Mouse (Mus musculus): ENCODE results near the gene Mindy4. TPM values are rescaled to one million over a fixed set of nuclear protein-coding genes. Genes with fewer than 3 reads are reported as not detected.

The Mindy4 gene
- total RNA-seq, 4 experiments from 2014 or later = 3.7 to 6.6 (median 4.6) TPM

DNA sequence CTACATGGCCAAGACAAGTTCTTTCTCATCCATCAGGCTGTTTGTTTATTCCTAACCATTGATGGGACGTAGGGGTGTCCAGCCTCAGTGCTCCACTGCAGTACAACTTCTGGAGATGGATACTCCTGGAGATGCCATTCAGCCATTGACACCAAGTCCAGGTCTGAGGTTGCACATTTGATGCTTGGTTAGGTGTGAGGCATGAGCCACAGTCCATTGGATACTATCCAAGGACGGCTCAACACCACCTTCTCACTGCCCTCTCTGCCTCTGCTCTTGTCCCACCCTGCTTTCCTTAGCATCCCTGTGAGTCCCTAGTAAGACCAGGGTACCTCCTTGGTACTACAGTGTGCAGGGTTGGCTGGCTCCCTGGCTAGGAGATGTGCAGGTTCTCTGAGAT is 96.7 kb downstream of the Mindy4 start:
- DNase-seq (ENCODE audit: low spot score) = no peak

GRCm38 (mm10) chr6:55300704-55301103 is 97.5 kb downstream of the Mindy4 start:
- DNase-seq (ENCODE audit: low spot score) = no peak

DNA sequence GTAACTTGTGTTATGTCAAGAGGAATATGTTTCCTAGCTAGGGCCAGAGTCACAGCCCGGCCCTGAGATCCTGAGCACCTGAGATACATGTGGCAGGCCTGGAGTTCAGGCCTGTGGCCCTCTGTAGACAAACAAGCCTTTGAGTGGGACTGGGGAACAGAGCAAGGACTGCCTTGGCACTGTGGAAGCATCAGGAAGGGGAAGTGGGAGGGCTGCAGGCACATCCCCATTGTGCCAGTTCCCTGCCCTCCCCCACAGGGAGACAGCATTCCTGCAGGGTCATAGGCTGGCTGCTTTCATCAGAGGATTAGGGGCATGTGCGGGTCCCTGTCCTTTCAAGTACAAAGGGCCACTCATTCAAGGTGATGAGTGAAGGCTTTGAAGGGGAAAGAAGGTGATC is 107.0 kb downstream of the Mindy4 start:
- DNase-seq (ENCODE audit: low spot score) = no peak

GRCm38 (mm10) chr6:55311962-55312361 is 108.8 kb downstream of the Mindy4 start:
- DNase-seq (ENCODE audit: low spot score) = no peak

GRCm38 (mm10) chr6:55313893-55314292 is 110.7 kb downstream of the Mindy4 start:
- no peak for DNase-seq (ENCODE audit: low spot score)

- no peak for DNase-seq (ENCODE audit: low spot score)
Observed at GRCm38 (mm10) chr6:55314628-55315027, 111.4 kb downstream of the Mindy4 start.

- no peak for DNase-seq (ENCODE audit: low spot score)
Observed at GRCm38 (mm10) chr6:55318597-55318996, 115.4 kb downstream of the Mindy4 start.

- no peak for DNase-seq (ENCODE audit: low spot score)
Observed at GRCm38 (mm10) chr6:55319585-55320551, 116.7 kb downstream of the Mindy4 start.

DNA sequence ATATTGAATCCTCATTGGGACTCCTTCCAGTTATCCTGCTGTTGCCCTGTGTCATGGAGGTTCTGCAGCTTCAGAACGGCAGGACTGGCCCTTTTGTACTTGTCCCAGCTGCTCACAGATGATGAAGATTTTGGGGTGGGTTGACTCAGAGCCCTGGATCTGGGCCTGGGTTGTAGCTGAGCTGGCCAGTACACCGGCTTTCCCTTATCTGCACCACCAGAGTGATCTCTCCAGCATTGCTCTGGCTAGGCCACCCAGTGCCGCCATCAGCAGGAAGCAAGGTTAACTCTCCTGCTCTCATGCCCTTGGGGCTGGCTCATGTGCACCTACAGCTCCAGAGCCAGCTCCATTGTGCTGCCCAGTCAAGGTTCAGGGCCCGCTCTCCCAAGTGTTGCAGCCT is 117.7 kb downstream of the Mindy4 start:
- no peak for DNase-seq (ENCODE audit: low spot score)

DNA sequence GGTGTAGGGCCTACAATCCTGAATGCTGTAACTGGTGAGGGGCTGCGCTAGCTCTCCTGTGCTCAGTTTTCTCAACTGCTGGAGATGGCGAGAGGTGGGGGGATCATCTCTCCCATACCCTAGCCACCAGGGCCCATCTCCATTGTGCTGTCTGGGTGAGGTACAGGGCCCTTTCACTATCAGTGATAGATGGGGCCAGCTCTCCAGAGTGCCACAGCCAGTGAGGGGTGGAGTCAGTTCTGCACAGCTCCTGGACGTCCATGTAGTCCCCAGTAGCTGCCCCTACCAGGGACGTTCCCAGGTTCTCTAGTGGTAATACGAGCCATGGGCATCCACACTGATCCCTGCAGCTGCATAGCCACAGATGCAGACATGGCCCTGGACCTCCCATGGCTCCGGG is 118.3 kb downstream of the Mindy4 start:
- no peak for DNase-seq (ENCODE audit: low spot score)

DNA sequence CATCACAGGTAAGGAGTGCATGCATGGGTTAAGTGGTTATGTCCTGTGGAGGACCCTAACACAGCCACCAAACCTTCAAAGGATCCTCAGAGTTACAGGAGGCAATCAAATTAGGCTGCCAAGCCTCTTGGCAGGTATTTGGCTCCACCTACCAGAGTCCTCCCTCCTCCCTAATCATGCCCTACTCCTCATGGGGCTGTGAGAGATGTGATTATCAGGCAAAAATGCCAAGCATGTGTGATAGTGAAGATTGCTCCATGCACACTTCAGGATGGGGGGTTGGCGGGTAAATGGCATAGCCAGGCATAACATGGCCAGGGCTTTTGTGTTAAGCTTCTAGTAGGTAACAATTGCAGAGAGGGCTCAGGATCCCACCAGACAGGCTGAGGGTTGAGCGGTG is 119.8 kb downstream of the Mindy4 start:
- DNase-seq (ENCODE audit: low spot score) = no peak

DNA sequence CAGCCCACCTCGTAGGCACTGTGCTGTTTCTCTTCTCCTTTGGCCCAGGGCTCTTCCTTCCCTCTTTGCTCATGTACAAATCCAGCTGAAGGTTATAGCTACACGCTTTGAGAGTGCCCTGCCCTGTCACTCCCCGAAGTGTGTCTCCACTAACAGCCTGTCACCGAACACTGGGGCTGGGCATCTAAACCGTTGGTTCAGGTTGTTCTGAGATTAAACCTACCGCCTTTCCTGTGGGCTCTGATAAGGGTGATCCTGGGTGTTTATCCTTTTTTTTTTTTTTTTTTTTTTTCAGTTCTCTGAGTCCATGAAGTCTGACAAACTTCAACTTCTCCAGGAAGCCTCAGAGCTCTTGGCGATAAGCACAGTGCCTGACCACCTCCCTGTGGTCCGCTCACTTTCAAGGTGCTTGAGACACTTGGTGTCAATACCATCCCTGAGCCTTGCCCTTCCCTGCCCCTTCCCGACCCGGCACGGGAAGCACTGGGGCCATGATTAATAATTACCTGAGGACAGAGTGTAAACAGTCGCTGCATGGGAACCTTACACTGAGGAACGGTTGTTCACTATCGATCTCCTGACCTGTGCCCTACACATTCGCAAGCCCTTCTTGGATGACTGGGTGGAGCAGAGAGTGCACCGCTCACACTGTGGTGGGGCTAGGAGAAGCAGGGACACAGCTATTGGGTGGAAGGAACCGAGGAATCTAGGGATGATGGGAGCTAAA is 120.9 kb downstream of the Mindy4 start:
- no peak for DNase-seq (ENCODE audit: low spot score)

DNA sequence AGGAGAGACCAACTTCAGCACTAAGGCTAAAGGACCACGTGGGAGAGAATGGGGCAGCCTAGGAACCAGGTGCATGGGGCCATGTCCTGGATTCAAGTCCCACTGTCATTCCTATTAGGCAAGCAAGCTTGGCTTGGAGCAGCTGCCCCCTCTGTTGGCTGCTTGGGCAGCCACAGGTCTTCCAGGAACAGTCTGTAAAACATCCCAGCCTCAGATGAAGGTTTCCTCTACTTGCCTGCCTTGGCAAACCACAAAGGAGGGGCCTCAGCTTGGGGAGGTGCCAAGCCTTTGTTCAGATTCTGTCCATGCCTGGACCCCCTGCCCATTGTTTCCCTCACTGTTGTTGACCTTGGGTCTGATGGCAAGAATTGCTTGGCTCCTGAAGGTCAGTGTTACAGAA is 121.6 kb downstream of the Mindy4 start:
- DNase-seq (ENCODE audit: low spot score) = no peak

DNA sequence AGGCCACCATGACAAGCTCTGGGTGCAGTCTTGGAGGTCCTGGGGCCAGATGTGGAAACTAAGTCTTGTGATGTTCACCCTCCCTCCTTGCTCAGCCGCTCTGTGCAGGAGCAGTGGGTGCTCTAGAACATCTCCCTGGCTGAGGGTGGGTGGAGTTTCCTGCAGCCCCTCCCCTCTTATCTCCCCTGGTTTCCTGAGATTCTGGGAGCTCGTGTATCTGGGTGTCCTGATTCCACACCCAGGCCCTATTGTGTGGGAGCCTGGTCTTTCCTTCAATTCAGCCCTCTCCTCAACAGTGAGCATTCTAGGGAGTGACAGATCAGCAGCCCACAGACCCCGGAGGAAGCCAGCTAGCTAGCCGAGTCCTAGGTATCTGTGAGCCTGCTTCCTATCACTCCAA is 123.1 kb downstream of the Mindy4 start:
- DNase-seq (ENCODE audit: low spot score) = peak; percentile 72

GRCm38 (mm10) chr6:55327326-55327725 is 124.1 kb downstream of the Mindy4 start:
- no peak for DNase-seq (ENCODE audit: low spot score)

DNA sequence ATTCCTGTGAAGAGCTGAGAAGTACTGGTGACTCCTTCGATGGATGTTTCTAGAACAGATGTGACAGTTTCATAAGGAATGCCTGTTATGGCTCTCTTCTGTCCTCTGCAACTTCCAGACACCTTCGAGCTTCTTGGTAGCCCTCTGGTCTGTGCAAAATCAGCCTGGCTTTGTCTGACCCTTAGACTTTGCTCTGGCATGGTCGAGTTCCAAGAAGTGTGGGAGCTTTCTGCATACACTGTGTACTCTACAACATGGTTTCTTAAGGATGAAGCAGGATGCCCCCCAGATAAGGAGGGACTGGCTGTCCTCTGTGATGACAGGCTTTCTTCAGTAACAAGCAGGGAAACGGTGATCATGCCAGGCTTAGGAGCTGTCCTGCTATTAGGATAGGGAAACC is 125.0 kb downstream of the Mindy4 start:
- DNase-seq (ENCODE audit: low spot score) = no peak

GRCm38 (mm10) chr6:55331315-55331714 is 128.1 kb downstream of the Mindy4 start:
- no peak for DNase-seq (ENCODE audit: low spot score)

- DNase-seq (ENCODE audit: low spot score) = no peak
Observed at GRCm38 (mm10) chr6:55332100-55332772, 129.1 kb downstream of the Mindy4 start.

DNA sequence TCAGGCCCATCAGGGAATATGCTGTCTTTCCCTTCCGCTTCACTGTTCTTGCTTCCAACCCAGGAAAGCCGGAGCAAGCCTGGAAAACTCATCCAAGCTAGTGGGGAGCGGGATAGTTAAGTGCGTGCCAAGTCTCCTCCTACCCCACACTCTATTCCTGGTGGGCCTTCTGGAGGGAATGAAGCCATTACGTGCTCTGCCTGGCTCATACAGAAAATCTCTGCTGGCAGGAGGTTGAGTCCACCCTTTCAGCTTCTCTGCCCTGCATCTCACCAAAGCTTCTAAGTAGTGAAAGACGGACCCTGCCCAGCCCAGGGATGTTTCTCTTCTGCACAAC is 129.6 kb downstream of the Mindy4 start:
- DNase-seq (ENCODE audit: low spot score) = no peak

DNA sequence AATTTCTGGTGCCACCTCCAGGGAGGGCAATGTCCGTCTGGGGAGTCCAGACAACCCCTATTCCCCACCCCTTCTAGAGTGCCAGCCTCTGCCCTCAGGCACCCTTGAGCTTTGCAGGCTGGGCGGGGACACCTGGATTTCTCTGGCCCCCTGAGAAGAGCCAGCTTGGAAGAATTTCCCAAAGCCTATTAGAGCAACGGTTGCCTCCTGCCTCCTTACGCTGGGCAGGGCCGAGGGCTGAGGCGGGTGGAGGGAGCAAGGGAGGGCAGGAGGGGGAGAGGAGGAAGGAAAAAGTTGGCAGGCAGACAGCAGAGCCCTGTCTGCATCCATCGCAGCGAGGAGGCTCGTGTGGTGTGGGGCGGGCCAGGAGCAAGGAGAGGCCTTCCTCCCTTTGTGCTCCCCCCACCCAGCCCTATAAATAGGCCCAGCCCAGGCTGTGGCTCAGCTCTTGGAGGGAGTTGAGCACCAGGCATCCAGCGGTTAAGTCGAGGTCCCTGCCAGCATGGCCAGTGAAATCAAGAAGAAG is 132.9 kb downstream of the Mindy4 start, which contains the start of gene Aqp1:
Aqp1 (plus strand) TSS at position 444 of the 526 bp plus-strand sequence.
- DNase-seq (ENCODE audit: low spot score) = peak; percentile 86

DNA sequence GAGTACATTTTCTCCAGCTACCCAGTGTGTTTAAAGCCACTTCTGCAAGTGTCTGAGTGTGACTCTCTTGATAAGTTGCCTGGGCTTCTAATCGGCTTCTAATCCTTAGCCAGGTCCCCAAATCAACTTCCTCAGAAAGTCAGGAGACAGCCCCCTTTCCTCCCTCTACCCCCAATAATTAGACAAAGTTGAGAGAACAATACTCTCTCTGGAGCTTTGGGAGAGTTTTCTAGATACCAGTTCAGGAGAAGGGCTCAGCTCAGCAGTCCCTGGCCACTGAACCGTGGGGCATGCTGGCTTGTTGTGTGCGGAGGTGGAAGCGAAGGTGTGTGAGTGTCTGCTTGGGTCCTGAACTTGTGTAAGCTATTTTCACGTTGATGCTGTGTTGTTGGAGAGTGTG is 134.1 kb downstream of the Mindy4 start:
- DNase-seq (ENCODE audit: low spot score) = no peak

GRCm38 (mm10) chr6:55338077-55338476 is 134.9 kb downstream of the Mindy4 start:
- no peak for DNase-seq (ENCODE audit: low spot score)

Data from heart, adult 8-10 months (tissue).